Mouse (Mus musculus): ENCODE results near the gene Cd44. TPM values are rescaled to one million over a fixed set of nuclear protein-coding genes. Genes with fewer than 3 reads are reported as not detected.

The Cd44 gene
- polyA plus RNA-seq, 1 experiment from 2014 or later = 13.4 TPM

DNA sequence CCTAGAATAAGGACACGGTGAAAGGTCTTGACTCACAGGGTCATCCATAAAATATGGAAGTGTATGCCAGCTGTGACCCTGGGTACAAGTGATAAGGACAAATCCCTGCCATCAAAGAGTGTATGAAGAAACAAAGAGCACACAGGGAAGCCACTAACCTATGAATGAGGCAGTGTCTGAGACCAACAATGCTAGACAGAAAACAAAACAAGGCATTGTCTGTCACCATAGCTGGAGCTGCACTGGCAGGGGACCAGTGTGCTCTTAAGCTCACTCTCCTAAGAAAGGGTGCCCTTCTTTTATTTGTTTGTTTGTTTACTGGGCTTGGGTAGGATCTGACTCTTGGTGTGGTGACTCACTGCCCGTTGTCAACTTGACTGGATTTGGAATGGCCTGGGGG lies 23.0 kb downstream of the Cd44 start:
- Histone ChIP-seq H3K27me3 (ENCODE audit: insufficient read depth, poor library complexity, severe bottlenecking) (no peaks in the 10 kb centered on the region), H3K9me3 (no peaks in the 10 kb centered on the region), H3K27ac (no peak overlapping the region), H3K36me3 (no peaks in the 10 kb centered on the region), H3K4me3 (no peak overlapping the region), H3K4me1 (peaks cover 61% of the 10 kb centered on the region)
- WGBS = 61% methylated on average over 2 of the region's 2 CpGs
- DNase-seq (ENCODE audit: low spot score) = no peak

DNA sequence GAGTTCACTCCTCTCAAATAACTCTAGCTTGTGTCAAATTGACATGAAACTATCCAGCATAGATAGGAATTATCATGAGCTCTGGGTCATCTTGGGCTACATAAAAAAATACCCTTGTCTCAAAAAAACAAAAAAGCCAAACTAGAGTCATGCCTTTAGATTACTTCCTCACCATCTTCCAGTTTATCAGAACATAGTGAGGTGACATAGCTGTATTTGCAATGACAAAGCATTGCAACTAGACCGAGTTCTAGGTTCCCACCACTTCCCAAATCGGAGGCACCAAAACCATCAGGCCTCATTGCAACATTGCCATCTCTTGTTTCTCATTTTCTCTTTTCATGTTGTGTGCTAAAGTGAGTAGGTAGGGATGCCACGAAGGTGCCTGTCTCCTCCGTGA lies 24.0 kb downstream of the Cd44 start:
- 92% methylated on average over 4 of the region's 4 CpGs for WGBS

DNA sequence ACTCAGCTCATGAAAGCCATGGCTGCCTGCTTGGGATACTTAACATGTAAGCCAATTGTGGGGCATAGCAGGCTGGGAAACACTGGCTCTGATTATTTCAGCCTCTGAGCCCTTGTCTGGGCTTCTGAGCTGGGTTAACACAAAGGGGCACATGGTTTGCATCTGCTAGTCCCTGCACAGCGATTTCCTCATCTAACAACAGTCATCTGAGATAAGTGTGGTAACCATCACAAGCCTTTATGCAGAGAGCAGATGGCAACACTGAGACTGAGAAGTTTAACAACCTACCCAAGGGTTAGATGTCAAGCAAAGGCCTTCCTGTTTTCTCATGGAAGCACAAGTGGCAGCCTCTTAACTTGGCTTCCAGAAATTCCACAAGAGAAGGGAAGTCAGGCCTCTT lies 25.3 kb downstream of the Cd44 start:
- no peak for DNase-seq (ENCODE audit: low spot score)
- Histone ChIP-seq H3K4me1 (peaks cover 51% of the 10 kb centered on the region), H3K27me3 (ENCODE audit: insufficient read depth, poor library complexity, severe bottlenecking) (no peaks in the 10 kb centered on the region), H3K27ac (peak overlapping the region; percentile 74), H3K9me3 (no peaks in the 10 kb centered on the region), H3K4me3 (no peak overlapping the region), H3K36me3 (no peaks in the 10 kb centered on the region)
- 23% methylated on average over 1 of the region's 1 CpGs for WGBS

More for the DNA sequence above, 24.0 kb downstream of the Cd44 start:
- no peaks in the 10 kb centered on the region for H3K27me3 ChIP-seq (ENCODE audit: insufficient read depth, poor library complexity, severe bottlenecking)
- DNase-seq (ENCODE audit: low spot score) = no peak
- H3K27ac ChIP-seq = no peak overlapping the region
- H3K9me3 ChIP-seq = no peaks in the 10 kb centered on the region
- H3K4me1 ChIP-seq = peaks cover 52% of the 10 kb centered on the region
- H3K36me3 ChIP-seq = no peaks in the 10 kb centered on the region
- no peak overlapping the region for H3K4me3 ChIP-seq

DNA sequence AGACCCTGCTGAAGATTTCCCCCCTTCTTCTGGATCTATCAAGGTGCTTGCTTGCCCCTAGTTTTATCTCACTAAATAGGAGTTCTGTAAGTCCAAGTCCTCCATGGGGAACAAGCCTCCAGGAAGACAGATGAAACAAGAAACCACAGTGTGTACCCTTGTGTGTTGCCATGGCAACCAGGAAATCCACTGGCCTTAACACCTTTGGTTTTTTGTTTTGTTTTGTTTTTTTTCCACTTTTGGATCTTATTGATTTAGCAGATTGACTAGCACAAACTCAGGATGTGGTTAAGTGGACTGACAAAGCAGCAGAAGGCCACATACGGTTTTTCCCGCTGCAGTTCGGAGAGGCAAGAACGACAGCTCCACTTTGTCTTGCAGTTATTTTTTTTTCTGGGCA lies 27.6 kb downstream of the Cd44 start:
- Histone ChIP-seq H3K27me3 (ENCODE audit: insufficient read depth, poor library complexity, severe bottlenecking) (no peaks in the 10 kb centered on the region), H3K36me3 (no peaks in the 10 kb centered on the region), H3K9me3 (no peaks in the 10 kb centered on the region), H3K4me1 (peaks cover 44% of the 10 kb centered on the region), H3K27ac (no peak overlapping the region), H3K4me3 (no peak overlapping the region)
- 57% methylated on average over 4 of the region's 4 CpGs for WGBS
- DNase-seq (ENCODE audit: low spot score) = no peak

DNA sequence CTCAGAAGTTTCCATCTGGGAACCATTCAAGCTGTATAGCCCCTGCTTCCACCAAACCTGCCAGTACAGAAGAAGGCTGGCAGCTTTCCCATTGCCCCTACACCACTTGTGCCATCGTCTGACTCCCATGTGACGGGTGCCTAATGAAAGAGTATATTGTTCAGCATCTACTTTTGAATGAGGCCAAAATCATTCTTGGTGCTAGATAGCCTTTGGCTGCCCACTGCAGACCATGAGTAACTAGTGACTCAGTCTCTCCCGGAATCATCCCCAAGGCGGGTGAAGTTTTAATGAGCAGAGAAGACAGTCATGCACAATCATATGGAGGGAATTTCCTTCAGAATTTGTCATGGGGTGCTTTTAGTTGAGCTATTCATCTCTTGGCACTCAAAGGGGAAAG lies 28.3 kb downstream of the Cd44 start:
- 90% methylated on average over 4 of the region's 4 CpGs for WGBS
- no peak for DNase-seq (ENCODE audit: low spot score)

DNA sequence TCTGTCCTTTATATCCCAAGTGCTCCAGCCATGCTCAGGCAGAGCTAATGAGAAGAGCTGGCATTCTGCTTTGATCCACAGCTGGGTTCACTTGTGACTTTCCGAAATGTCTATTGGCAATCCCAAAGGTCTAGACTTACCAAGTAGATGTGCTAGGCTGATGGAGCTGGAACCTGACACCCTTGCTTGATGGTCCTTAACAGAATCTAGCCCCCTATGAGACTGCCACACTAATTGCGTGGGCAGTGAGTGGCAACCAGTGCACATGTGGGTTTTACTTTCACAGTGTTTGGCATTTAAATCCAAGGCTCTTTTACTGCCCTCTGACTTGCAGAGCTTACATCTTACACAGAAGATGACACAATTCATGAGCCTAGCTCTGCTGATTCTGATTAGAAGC lies 29.0 kb downstream of the Cd44 start:
- Histone ChIP-seq H3K9me3 (no peaks in the 10 kb centered on the region), H3K27ac (no peak overlapping the region), H3K4me3 (no peak overlapping the region), H3K4me1 (peaks cover 44% of the 10 kb centered on the region), H3K27me3 (ENCODE audit: insufficient read depth, poor library complexity, severe bottlenecking) (no peaks in the 10 kb centered on the region), H3K36me3 (no peaks in the 10 kb centered on the region)
- 89% methylated on average over 2 of the region's 2 CpGs for WGBS
- DNase-seq (ENCODE audit: low spot score) = no peak

More for the DNA sequence above, 28.3 kb downstream of the Cd44 start:
- no peaks in the 10 kb centered on the region for H3K9me3 ChIP-seq
- H3K27ac ChIP-seq = no peak overlapping the region
- no peaks in the 10 kb centered on the region for H3K36me3 ChIP-seq
- H3K4me1 ChIP-seq = peaks cover 39% of the 10 kb centered on the region
- no peaks in the 10 kb centered on the region for H3K27me3 ChIP-seq (ENCODE audit: insufficient read depth, poor library complexity, severe bottlenecking)
- no peak overlapping the region for H3K4me3 ChIP-seq

DNA sequence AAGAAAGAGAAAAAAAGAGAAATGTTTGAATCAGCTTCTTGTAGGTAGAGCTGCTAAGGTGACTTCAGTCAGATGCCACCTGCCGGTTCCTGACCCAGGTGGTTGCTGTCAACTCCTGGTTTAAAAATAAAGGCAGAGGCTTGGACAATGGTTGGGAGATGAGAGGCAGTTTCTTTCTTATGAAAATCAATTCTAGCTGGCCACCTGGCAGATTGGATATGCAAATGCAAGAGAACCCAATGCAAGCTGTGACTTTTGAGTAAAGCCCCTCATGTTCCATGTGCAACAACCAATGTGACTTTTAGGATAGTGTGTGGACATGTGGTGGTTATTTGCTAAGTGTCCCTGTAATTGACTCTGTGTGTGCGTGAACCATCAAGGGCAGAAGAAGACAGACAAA lies 33.0 kb downstream of the Cd44 start:
- WGBS = 78% methylated on average over 2 of the region's 2 CpGs
- no peaks in the 10 kb centered on the region for H3K27me3 ChIP-seq (ENCODE audit: insufficient read depth, poor library complexity, severe bottlenecking)
- H3K27ac ChIP-seq = no peak overlapping the region
- DNase-seq (ENCODE audit: low spot score) = no peak
- H3K9me3 ChIP-seq = no peaks in the 10 kb centered on the region
- no peak overlapping the region for H3K4me3 ChIP-seq
- H3K4me1 ChIP-seq = peaks cover 28% of the 10 kb centered on the region
- no peaks in the 10 kb centered on the region for H3K36me3 ChIP-seq

DNA sequence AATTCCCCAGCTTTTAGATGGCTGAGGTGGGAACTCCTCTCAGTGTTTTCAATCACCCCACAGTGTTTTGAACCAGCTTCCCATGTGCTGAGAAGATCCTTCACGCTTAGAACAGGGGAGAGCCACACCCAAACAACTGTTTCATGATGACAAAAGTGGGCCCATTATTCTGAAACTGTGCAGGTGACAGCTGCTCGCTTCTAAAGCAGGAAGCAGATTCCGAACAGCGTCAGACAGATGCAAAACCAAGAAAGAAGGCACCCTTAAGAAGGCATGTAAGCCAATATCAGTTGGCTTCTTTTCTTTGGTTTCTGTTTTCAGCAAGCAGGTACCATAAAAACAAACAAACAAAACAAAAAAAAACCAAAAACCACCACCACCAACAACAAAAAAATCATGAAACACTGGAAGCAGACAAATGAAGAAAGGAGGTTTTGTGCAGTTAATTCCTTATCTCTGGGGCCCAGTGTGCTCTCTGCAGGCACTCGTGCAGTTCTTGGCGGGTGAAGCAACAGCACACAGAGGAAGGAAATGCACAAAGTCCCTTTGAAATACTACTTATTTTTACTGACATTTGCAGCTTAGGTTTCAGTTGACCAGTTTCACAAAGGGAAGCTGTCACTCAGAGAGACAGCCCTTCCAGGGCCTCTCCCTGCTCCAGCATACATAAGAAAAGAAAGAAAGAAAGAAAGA lies 33.9 kb downstream of the Cd44 start:
- no peak overlapping the region for H3K4me3 ChIP-seq
- H3K27me3 ChIP-seq (ENCODE audit: insufficient read depth, poor library complexity, severe bottlenecking) = no peaks in the 10 kb centered on the region
- H3K4me1 ChIP-seq = peaks cover 27% of the 10 kb centered on the region
- 30% methylated on average over 6 of the region's 6 CpGs for WGBS
- H3K36me3 ChIP-seq = no peaks in the 10 kb centered on the region
- H3K9me3 ChIP-seq = no peaks in the 10 kb centered on the region
- peak overlapping the region; percentile 70; the same call in 1 of the 2 replicates for H3K27ac ChIP-seq
- DNase-seq (ENCODE audit: low spot score) = no peak

DNA sequence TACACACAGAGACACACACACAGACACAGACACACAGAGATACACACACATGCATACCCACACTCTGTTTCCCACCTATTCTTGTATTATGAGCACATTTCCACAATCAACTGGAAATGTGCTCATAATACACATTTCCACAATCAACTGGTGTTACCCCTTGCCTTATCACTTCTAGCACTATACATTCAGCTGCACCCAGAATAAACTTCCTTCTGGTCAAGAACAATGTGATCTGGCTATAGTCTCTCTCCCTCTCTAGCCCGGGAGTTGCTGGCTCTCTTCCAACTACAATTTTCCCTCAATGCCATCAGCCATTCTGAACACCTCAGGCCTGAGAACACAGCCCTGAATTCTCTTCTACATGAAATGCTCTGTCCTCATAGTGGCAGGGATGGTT lies 34.9 kb downstream of the Cd44 start:
- Histone ChIP-seq H3K4me1 (peaks cover 24% of the 10 kb centered on the region), H3K9me3 (no peaks in the 10 kb centered on the region), H3K36me3 (no peaks in the 10 kb centered on the region), H3K4me3 (no peak overlapping the region), H3K27ac (peak overlapping the region; percentile 70; the same call in 1 of the 2 replicates), H3K27me3 (ENCODE audit: insufficient read depth, poor library complexity, severe bottlenecking) (no peaks in the 10 kb centered on the region)
- WGBS = 22% methylated on average over 1 of the region's 1 CpGs
- no peak for DNase-seq (ENCODE audit: low spot score)

DNA sequence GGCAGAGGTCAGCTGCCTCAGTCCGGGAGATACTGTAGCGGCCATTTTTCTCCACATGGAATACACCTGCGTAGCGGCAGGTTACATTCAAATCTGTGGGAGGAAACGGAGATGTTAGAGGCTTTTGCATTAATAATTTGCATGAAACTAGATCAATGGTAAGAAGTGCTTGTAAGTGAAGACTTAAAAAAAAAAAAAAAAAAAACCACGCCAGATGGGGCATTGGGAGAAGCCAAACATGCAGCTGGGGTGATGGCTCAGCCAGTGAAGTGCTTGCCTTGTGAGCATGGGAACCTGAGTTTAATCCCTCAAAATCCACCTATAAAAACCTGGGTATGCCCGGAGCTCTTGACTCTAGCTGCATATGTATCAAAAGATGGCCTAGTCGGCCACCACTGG lies 36.1 kb downstream of the Cd44 start:
- Histone ChIP-seq H3K27me3 (ENCODE audit: insufficient read depth, poor library complexity, severe bottlenecking) (no peaks in the 10 kb centered on the region), H3K27ac (no peak overlapping the region), H3K36me3 (peaks cover 9% of the 10 kb centered on the region), H3K4me3 (no peak overlapping the region), H3K9me3 (no peaks in the 10 kb centered on the region), H3K4me1 (peaks cover 18% of the 10 kb centered on the region)
- DNase-seq (ENCODE audit: low spot score) = no peak
- 92% methylated on average over 8 of the region's 8 CpGs for WGBS

DNA sequence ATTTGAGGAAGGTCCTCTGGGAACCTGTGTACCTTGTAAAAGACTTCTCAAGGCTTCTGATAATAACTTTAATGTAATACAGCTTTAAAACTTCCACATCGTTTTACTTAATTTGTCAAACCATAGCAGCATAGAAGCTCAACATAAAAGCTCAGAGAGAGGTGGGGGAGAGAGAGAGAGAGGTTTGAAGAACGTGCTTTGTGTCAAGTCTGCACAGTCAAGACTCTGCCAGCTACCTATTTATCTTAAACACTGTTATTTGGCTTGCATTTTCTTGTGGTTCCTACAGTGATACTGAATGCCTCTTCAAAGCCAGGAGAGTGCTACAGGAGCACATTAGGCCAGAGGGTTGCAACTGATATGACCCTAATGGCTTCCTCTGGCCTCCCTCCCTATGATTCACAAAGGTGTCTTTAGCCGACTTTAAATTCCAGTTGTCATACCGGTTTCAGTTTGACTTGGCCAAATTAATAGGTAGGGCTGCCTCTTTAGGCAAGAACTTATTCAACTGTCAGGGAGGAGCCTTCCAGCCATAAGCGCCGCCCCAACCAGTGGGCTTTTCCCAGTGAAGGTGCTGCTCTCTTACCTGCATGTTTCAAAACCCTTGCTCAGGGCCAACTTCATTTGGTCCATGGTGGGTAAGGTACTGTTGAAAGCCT lies 36.6 kb downstream of the Cd44 start:
- Histone ChIP-seq H3K4me1 (peaks cover 18% of the 10 kb centered on the region), H3K4me3 (no peak overlapping the region), H3K9me3 (no peaks in the 10 kb centered on the region), H3K27me3 (ENCODE audit: insufficient read depth, poor library complexity, severe bottlenecking) (no peaks in the 10 kb centered on the region), H3K36me3 (peaks cover 9% of the 10 kb centered on the region), H3K27ac (no peak overlapping the region)
- 74% methylated on average over 6 of the region's 6 CpGs for WGBS
- DNase-seq (ENCODE audit: low spot score) = no peak

DNA sequence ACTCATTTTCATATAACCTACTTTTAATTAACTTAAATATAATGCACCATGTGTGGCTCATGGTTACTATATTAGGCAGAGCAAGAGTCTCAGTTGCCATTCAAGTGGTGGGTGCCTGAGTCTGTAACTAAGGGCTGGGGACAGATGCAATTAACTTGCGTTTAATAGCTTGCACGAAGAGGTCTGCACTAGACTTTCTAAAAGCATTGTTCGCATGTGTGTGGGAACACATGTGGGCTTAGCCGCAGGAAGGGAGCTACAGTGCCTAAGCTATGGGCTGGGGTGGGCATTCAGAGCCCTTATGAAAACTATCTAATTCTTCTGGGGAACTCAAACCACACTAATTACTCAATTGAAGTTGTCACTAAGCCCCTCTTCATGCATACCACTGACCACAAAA lies 37.4 kb downstream of the Cd44 start:
- 90% methylated on average over 4 of the region's 4 CpGs for WGBS
- no peaks in the 10 kb centered on the region for H3K9me3 ChIP-seq
- no peak for DNase-seq (ENCODE audit: low spot score)
- no peaks in the 10 kb centered on the region for H3K27me3 ChIP-seq (ENCODE audit: insufficient read depth, poor library complexity, severe bottlenecking)
- H3K27ac ChIP-seq = no peak overlapping the region
- no peak overlapping the region for H3K4me3 ChIP-seq
- peaks cover 17% of the 10 kb centered on the region for H3K4me1 ChIP-seq
- H3K36me3 ChIP-seq = peaks cover 9% of the 10 kb centered on the region

DNA sequence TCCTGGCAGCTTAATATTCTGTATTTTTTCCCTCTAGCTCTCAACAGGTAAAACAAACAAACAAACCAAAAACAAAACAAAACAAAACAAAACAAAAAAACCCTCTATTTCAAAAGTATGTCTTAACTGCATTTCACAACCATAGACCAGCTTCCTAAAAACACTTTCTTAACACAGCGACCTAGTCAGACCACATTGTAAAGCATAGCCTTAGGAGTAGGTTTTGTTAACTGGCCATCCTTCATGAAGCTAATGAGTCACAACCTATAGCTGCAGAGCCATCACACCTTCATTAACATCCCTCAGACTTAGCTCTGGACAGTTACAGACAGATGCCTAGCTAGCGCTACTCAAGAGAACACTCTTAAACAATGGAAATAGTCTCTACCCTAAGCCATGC lies 37.9 kb downstream of the Cd44 start:
- 94% methylated on average over 2 of the region's 2 CpGs for WGBS
- Histone ChIP-seq H3K4me3 (no peak overlapping the region), H3K9me3 (no peaks in the 10 kb centered on the region), H3K27me3 (ENCODE audit: insufficient read depth, poor library complexity, severe bottlenecking) (no peaks in the 10 kb centered on the region), H3K27ac (no peak overlapping the region), H3K4me1 (peaks cover 15% of the 10 kb centered on the region), H3K36me3 (peaks cover 9% of the 10 kb centered on the region)
- no peak for DNase-seq (ENCODE audit: low spot score)
